Mouse (Mus musculus) kidney, postnatal 10 days (tissue): ENCODE measurements at regions not wholly inside any gene's neighbourhood (a gene's known extent, or its start where the extent isn't known, plus 50 kb on each side); places are given as distances from the start of the nearest gene placed in this dataset.

Source experiments
- DNase-seq: peaks from one replicate; pipeline ENCODE4 v3.0.0; 2021; ENCODE audit warnings: mixed read lengths

- no peak for DNase-seq
Observed at GRCm38 (mm10) chr12:16260981-16261380, 349.8 kb downstream of the Lpin1 start.

GRCm38 (mm10) chr12:16260501-16260900 is 350.3 kb downstream of the Lpin1 start:
- DNase-seq = no peak

GRCm38 (mm10) chr12:16250621-16251020 is 360.1 kb downstream of the Lpin1 start:
- no peak for DNase-seq

GRCm38 (mm10) chr12:16250096-16250495 is 360.7 kb downstream of the Lpin1 start:
- DNase-seq = no peak

GRCm38 (mm10) chr12:16239792-16240191 is 371.0 kb downstream of the Lpin1 start:
- DNase-seq = no peak

DNA sequence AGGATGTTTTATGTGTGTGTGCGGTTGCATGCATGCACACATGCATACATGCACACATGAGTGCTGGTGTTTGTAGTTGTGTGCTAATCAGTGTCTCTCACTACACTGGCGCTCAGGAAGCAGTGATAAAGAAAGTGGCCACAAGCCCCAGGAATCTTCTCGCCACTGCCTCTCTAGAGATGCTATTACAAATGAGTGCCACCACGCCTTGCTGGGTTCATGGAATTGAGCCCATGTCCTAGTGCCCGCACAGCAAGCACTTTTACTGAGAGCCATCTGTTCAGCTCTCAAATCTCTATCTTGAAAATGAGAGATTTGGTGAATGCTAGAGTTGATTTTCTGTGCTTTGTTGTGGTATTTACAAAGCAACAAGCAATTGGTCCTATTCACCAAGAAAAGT is 373.3 kb downstream of the Lpin1 start:
- DNase-seq = no peak

DNA sequence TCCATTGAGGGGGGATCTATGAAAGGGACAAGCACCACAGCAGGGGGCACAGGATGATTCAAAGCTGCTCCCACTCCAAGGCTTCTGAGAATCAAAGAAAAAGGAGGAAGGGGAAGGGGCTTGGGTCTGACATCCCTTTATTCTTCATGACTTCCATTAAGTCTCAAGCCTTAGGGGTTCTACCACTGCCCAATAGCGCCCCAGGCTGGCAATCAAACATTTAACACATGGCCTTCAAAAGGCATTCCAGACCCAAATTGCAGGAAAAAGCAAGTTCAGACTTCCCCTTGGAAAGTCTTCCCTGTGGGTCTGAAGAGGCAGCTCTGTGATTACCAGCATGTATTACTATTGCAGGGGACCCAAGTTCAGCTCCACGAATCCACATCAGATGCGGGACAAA is 377.2 kb downstream of the Lpin1 start:
- DNase-seq = peak; percentile 17

DNA sequence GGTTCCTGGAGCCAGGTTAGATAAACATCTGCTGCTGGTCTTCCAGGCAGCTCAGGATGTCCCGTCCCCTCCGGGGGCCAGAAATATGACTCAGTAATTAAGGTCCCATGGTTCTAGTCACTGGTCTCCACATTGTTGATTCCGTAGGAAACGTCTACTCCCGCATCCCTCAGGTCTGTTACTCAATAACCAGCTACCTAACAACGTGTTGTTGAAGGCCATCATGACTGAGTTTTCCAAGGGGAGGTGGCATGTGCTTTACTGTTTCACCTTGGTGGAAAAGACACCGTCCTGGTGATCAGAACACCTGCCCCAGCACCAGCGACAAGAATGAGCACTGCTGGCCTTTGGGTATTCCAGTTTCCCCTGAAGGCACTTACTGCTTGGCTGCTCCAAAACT is 377.9 kb downstream of the Lpin1 start:
- DNase-seq = no peak

- peak; percentile 37 for DNase-seq
Observed at GRCm38 (mm10) chr12:16232051-16232450, 378.7 kb downstream of the Lpin1 start.

DNA sequence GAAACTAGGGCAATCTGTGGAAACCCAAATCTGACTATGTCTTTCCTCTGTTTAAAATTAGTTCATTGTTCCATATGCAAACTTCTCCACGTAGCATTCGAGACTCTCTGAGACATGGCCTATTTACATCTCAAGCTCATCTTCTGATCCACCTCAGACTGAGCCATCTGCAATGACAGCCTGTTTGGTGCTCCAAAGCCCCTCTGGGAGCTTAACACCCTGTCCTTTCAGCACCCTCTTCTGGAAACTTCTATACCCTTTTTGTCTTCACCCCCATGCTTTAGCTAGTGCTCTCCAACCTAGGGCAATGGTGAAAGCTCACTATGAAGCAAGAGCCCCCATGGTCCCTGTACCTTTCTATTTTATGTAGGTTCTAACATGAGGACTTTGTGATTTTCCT is 379.7 kb downstream of the Lpin1 start:
- DNase-seq = no peak

DNA sequence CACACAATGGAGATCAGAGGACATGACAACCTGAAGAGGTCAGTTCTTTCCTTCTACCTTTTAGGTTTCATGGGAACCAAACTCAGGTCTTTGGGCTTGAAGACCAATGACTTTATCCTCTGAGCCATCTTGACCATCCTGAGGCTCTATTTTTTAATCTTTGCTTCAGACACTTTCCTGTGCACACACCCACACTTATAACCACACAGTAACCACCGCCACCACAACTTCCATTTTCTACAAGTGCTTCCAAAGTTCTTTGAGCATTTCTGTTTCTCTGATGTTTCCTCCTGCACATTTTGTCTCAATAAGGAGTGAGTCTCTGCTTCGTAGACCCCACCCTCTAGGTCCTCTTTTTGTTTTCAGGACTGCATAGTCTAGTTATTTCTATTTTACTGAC is 385.3 kb downstream of the Lpin1 start:
- DNase-seq = no peak

DNA sequence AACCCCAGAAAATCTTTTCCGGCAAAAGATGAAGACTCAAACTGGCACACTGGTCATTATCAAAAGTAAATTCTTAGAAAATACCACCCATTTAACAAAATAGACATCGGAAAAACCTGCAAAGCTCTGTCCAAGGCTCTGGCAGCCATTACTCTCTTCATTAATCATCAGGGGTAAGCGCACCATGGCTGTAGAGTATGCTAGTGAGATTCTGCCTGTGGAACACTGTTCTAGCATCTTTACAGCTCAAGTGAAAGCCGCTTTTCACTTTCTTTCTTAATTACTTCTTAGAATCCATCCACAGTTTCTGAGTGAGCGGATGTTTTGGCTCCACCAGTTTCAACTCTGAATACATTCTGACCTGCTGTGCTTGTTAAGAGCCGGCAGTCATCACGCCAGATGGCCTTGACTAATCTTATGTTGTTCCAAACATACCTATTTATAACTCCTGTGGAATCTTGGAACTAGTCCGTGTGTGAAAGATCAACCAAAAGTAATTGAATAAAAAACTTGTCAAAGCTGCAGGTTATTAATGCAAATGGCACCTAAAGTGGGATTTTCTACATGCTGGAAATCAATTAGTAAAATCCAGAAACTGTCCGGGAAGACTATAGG is 387.8 kb downstream of the Lpin1 start:
- DNase-seq = no peak

DNA sequence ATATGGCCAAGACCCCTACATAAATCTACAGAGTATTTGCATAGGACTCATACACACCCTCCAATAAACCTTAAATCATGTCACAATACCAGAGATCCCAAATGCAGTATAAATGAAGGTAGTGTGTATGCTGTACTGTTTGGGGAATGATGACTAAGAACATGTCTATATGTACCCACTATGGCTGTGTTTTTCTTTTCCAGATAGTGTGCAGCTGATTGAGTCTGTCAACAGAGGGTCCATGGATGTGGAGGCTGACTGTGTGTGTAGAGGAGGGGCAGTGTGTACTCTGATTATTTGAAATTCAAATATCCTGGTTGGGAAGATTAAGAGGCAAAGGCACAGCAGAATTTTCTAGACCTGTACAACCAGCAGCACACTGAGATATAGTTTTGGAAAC is 388.6 kb downstream of the Lpin1 start:
- no peak for DNase-seq

GRCm38 (mm10) chr12:16221142-16221541 is 389.6 kb downstream of the Lpin1 start:
- no peak for DNase-seq

DNA sequence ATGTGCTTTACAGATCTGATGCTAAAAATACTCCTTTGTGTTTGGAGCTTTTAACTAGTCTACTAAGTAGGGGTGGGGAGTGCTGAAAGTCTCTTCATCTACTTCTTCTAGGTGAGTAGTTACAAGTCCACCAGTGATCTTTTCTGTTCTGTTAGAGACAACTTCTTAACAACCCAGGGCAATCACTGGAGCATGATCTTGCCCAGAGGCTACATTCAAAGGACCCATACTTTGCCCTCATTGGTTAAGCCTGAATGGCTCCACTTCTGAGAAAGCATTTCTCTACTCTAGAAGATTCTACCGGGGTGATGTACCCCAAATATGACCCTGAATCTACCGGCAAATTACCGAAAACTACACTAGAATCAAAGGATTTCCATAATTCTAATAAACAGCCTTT is 390.2 kb downstream of the Lpin1 start:
- no peak for DNase-seq

DNA sequence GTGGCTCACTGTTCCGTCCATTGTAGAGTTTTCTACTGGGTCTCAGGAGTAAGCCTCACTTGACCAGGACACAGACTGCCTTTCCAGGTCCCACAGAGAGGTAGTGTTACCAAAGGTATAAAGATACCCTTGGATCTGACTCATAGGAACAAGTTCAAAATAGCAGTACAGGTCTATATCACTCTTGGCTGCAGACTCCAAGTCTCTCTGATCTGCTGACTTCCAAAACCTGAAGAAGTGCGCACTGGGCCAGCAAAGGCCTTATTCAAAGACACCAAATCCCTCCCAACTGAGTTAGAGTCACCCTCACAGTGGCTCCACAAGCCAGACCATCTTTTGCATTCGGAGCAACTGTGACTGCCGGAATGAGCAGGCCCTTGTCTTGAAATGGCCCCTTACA is 391.9 kb downstream of the Lpin1 start:
- DNase-seq = no peak

GRCm38 (mm10) chr12:16210553-16210952 is 393.8 kb upstream of the Trib2 start:
- DNase-seq = no peak

DNA sequence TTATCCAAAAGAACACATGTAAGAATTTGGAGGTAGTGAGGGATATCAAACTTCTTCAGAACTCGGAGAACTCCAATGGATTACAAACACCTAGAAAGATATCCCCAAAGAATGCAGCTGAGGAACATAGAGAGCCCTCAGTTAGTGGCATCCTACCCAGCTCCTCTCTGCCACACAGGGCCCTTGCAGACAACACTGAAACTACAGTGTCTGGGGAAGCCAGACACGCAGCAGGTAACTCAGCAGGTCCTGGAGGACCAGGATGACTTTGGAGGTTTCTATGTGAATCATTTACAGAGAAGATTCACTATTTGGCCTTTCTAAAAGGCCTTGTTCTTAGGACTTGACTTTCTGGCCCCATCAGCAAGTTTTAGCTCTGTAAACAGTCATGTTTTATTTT is 393.4 kb upstream of the Trib2 start:
- DNase-seq = peak; percentile 21

DNA sequence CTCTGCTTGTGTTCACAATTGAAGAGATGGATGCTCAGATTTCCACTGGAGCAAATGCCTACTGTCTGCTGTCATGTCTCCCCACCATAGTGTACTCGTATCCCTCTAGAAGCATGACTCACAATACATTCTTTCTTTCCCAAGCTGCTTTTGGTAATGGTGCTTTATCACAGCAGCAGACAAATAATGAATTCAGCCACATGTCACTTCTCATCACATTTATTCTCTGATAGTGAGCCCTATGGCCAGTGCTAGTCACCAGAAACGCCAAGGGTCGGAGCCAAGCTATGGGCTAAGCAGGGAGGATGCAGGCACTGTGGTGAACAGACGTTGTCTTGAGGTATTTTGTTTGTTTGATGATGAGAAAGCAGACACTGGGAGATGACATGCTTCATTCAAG is 388.2 kb upstream of the Trib2 start:
- DNase-seq = no peak

GRCm38 (mm10) chr12:16196917-16197316 is 380.2 kb upstream of the Trib2 start:
- DNase-seq = no peak

DNA sequence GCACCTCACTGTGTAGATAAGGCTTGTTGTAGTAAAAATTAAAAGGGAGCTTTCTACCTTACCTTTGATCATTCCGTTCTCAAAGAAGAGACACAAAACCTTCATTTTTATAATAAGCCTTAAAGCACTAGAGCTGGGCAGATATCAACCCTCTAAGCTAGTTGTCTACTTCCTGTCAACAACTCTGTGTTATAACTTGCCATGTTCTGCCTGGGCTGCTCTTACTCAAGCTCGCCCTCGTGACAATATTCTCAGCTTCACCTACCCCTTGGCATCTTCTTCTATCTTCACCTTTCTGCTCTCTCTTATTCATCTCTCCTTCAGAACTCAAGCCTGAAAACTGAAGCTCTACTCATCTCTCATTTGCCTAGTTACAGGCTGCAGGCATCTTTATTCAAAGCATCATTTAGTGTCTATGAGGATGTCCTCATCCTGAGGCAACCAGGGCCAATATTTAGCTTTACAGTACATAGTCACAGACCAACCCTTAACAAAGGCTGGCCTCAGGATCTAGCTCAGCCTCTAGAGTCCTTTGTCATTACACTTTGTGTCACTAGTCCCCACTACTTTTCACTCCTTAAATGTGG is 375.2 kb upstream of the Trib2 start:
- no peak for DNase-seq

DNA sequence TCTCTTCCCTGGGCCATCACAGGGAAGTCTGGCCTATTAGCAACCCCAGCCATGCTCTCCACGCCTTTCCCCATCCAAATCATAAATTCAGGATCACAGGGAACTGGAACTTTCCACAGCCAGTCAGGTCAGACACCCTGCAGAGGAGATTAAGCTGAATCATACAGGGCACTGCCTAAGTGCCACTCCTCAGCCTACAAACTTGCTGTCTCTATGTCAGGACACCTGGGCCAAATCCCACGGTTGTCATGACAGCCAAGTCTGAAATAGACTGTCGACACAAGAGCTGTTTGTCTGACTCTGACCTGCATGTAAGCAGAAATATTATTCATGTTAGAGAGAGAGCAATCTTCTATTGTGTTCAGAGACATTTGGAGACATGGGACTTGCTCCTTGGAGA is 374.0 kb upstream of the Trib2 start:
- DNase-seq = no peak

DNA sequence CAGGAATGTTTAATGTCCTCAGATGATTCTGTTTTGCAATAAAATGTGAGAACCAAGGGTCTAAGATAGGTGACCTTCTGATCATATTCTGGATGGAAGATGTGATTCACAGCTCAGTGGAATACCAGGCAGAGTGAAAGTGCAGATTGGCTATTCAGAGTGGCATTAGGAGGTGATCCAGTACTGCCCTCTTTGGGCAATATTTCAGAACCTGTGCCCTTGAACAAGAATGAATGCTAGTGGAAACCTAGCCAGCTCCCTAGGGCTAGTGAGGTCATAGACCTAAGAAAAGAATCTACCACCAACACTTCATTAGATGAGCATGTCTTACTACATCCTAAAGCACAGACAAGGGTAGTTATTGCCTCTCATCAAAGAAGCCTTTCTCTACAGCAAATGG is 372.7 kb upstream of the Trib2 start:
- no peak for DNase-seq

GRCm38 (mm10) chr12:16185976-16186515 is 369.3 kb upstream of the Trib2 start:
- DNase-seq = no peak

- DNase-seq = peak; percentile 65
Observed at GRCm38 (mm10) chr12:16185431-16185923, 368.8 kb upstream of the Trib2 start.
